8 mouse cellular contexts compared by ENCODE assay signal in genomic region chr17:23599605-23600063, GRCm38 (mm10). TPM values are rescaled to one million over a fixed set of nuclear protein-coding genes. Genes with fewer than 3 reads are reported as not detected.
DNase-seq lines count a peak whose midpoint lies in the region; ATAC-seq and TF ChIP-seq lines count a peak whose summit lies in the region.

No protein-coding gene starts in this region.

- H3K4me1 ChIP-seq in heart, embryonic 11.5 days (ENCODE audit: control insufficient read depth, insufficient read depth, low read length), result peaks cover 6% of the 10 kb centered on the region; the same call in 1 of the 2 replicates
- peaks cover 13 to 14% of the 10 kb centered on the region in 2 experiments for H3K4me1 ChIP-seq in CH12.LX (ENCODE audit: control insufficient read depth in 1 of 2, insufficient read depth in 2 of 2)
- H3K4me1 ChIP-seq in forebrain, embryonic 11.5 days (replicated peaks; ENCODE audit: control insufficient read depth, insufficient read depth, low read length), result peaks cover 2% of the 10 kb centered on the region; the same call in 1 of the 2 replicates
- peaks cover 18% of the 10 kb centered on the region for H3K4me1 ChIP-seq in liver, embryonic 15.5 days (replicated peaks)

- TF ChIP-seq CTCF in CH12.LX (conservative IDR thresholded peaks at IDR 0.05 in 1 of 2, IDR thresholded peaks at IDR 0.05 in 1 of 2; ENCODE audit: low read depth in 2 of 2, low read length in 2 of 2), result no peak

- TF ChIP-seq POLR2A in CH12.LX (IDR thresholded peaks at IDR 0.05; ENCODE audit: low read depth, low read length), result no peak

- 32% methylated on average over 7 of the region's 7 CpGs for WGBS in heart, embryonic 11.5 days (ENCODE audit: insufficient replicate concordance)
- 47% methylated on average over 7 of the region's 7 CpGs for WGBS in forebrain, embryonic 11.5 days
- WGBS in liver, embryonic 15.5 days (ENCODE audit: insufficient replicate concordance), result 14% methylated on average over 7 of the region's 7 CpGs

- no peaks in the 10 kb centered on the region for H3K9me3 ChIP-seq in heart, embryonic 11.5 days (replicated peaks; ENCODE audit: control insufficient read depth, low read length)
- H3K9me3 ChIP-seq in CH12.LX (replicated peaks; ENCODE audit: low read length), result no peaks in the 10 kb centered on the region
- no peaks in the 10 kb centered on the region for H3K9me3 ChIP-seq in forebrain, embryonic 11.5 days (ENCODE audit: control insufficient read depth, low read length)
- H3K9me3 ChIP-seq in liver, embryonic 15.5 days (replicated peaks), result no peaks in the 10 kb centered on the region

- peak overlapping the region; percentile 90 for H3K27ac ChIP-seq in heart, embryonic 11.5 days (ENCODE audit: low read depth, low read length)
- H3K27ac ChIP-seq in CH12.LX (ENCODE audit: insufficient read depth, low read depth), result no peak overlapping the region
- peak overlapping the region; percentile 58; the same call in 1 of the 2 replicates for H3K27ac ChIP-seq in forebrain, embryonic 11.5 days (ENCODE audit: low read depth, low read length)
- peak overlapping the region; percentile 73 for H3K27ac ChIP-seq in liver, embryonic 15.5 days (replicated peaks)

- peak overlapping the region; percentile 78 for H3K9ac ChIP-seq in heart, embryonic 11.5 days (ENCODE audit: low read depth, low read length)
- peak overlapping the region; percentile 71 for H3K9ac ChIP-seq in CH12.LX (ENCODE audit: insufficient read depth, low read depth)
- peak overlapping the region; percentile 39 for H3K9ac ChIP-seq in forebrain, embryonic 11.5 days (ENCODE audit: low read length)
- peak overlapping the region; percentile 55 for H3K9ac ChIP-seq in liver, embryonic 15.5 days

- H3K79me2 ChIP-seq in CH12.LX (replicated peaks; ENCODE audit: control insufficient read depth, extremely low read depth, insufficient read depth, poor library complexity, severe bottlenecking), result no peaks in the 10 kb centered on the region

- in situ Hi-C loops in CH12.LX (cut with MboI; ENCODE audit: low pct_ligation_motif_present, low pct_unique_long_range_greater_than_20kb, low sequenced_read_pairs), result loop anchor here (5.0 kb wide), 1 partner anchor 32 kb away; no protein-coding TSS in a partner anchor

- TF ChIP-seq EP300 in CH12.LX (IDR thresholded peaks at IDR 0.05; ENCODE audit: low read length), result no peak

- no peaks in the 10 kb centered on the region for H3K36me3 ChIP-seq in heart, embryonic 11.5 days (ENCODE audit: control insufficient read depth, insufficient read depth, low read length)
- no peaks in the 10 kb centered on the region for H3K36me3 ChIP-seq in CH12.LX (replicated peaks in 1 of 2; ENCODE audit: control insufficient read depth in 1 of 2, insufficient read depth in 1 of 2, low read length in 1 of 2)
- H3K36me3 ChIP-seq in forebrain, embryonic 11.5 days (ENCODE audit: control insufficient read depth, insufficient read depth, low read length), result no peaks in the 10 kb centered on the region
- H3K36me3 ChIP-seq in liver, embryonic 15.5 days (replicated peaks), result no peaks in the 10 kb centered on the region

- dilution Hi-C loops in CH12.LX (cut with MboI; ENCODE audit: extremely low pct_ligation_motif_present, extremely low pct_unique_long_range_greater_than_20kb, low sequenced_read_pairs), result no loop called here

- H3K4me3 ChIP-seq in heart, embryonic 11.5 days (ENCODE audit: low read depth, low read length), result peak overlapping the region; percentile 43
- H3K4me3 ChIP-seq in CH12.LX (replicated peaks in 1 of 3; ENCODE audit: low read depth in 2 of 3, low read length in 2 of 3, poor library complexity in 1 of 3), result peak overlapping the region; percentile 49 to 58 (median 56)
- H3K4me3 ChIP-seq in forebrain, embryonic 11.5 days (ENCODE audit: low read depth, low read length), result peak overlapping the region; percentile 28
- peak overlapping the region; percentile 56 for H3K4me3 ChIP-seq in liver, embryonic 15.5 days (replicated peaks)

- no peaks in the 10 kb centered on the region for H3K27me3 ChIP-seq in heart, embryonic 11.5 days (ENCODE audit: control insufficient read depth, insufficient read depth, low read length)
- peaks cover 61% of the 10 kb centered on the region for H3K27me3 ChIP-seq in CH12.LX (replicated peaks)
- H3K27me3 ChIP-seq in forebrain, embryonic 11.5 days (ENCODE audit: control insufficient read depth, insufficient read depth, low read length), result no peaks in the 10 kb centered on the region
- no peaks in the 10 kb centered on the region for H3K27me3 ChIP-seq in liver, embryonic 15.5 days

- no peak; the same call in 1 of the 2 replicates for ATAC-seq in heart, embryonic 11.5 days (replicated peaks; ENCODE audit: insufficient number of reproducible peaks, low FRiP score, low TSS enrichment)
- ATAC-seq in forebrain, embryonic 11.5 days (replicated peaks; ENCODE audit: low FRiP score), result no peak
- peak; percentile 23 for ATAC-seq in liver, embryonic 15.5 days (ENCODE audit: insufficient read depth)

- no peak for DNase-seq in heart, postnatal 10 days
- DNase-seq in CH12.LX (ENCODE audit: extremely low read depth), result no peak
- no peak for DNase-seq in forebrain, embryonic 11.5 days (ENCODE audit: low spot score)
- DNase-seq in urinary bladder, adult 2 months (ENCODE audit: low spot score), result no peak
- no peak for DNase-seq in cerebellum, adult 11-12 months
- DNase-seq in cerebellum, postnatal 25 days, result no peak

- intact Hi-C loops in heart, postnatal 10 days (cut with DNase I), result no loop called here

- TF ChIP-seq RAD21 in CH12.LX (IDR thresholded peaks at IDR 0.05; ENCODE audit: low read depth, low read length), result no peak

- peak overlapping the region; percentile 90 for H3K4me2 ChIP-seq in heart, embryonic 11.5 days
- peak overlapping the region; percentile 72 for H3K4me2 ChIP-seq in CH12.LX (ENCODE audit: insufficient read depth, low read depth, poor library complexity, severe bottlenecking)
- H3K4me2 ChIP-seq in forebrain, embryonic 11.5 days (ENCODE audit: low read depth, low read length, severe bottlenecking), result peak overlapping the region; percentile 56
- peak overlapping the region; percentile 79 for H3K4me2 ChIP-seq in liver, embryonic 15.5 days

TF ChIP-seq in CH12.LX, 34 proteins besides CTCF, POLR2A, EP300 and RAD21 (continues in another document):
- TF ChIP-seq MAX (IDR thresholded peaks at IDR 0.05; ENCODE audit: low read length) (0 out of 2 replicates have a peak, but pooled peaks have one; percentile 13), SIN3A (IDR thresholded peaks at IDR 0.05; ENCODE audit: low read length) (0 out of 2 replicates have a peak, but pooled peaks have one; percentile 39), HCFC1 (IDR thresholded peaks at IDR 0.05; ENCODE audit: low read depth, low read length) (no peak), ETS1 (conservative IDR thresholded peaks at IDR 0.05; ENCODE audit: low read depth, low read length) (no peak), MAFK (IDR thresholded peaks at IDR 0.05; ENCODE audit: insufficient replicate concordance, low read length) (no peak), UBTF (IDR thresholded peaks at IDR 0.05; ENCODE audit: low read depth, low read length) (no peak), ELF1 (IDR thresholded peaks at IDR 0.05; ENCODE audit: low read depth, low read length) (no peak), CHD1 (IDR thresholded peaks at IDR 0.05; ENCODE audit: low read depth, low read length) (peak; percentile 50; the same call in 1 of the 2 replicates), KAT2A (IDR thresholded peaks at IDR 0.05; ENCODE audit: insufficient replicate concordance, low read length) (no peak), BHLHE40 (IDR thresholded peaks at IDR 0.05; ENCODE audit: low read depth, low read length) (no peak), JUND (conservative IDR thresholded peaks at IDR 0.05; ENCODE audit: low read depth, low read length) (no peak)

RNA-seq across cellular contexts. Expression of gene Zfp13, which starts 0.3 kb away (rescaled TPM):
- polyA plus RNA-seq in heart, embryonic 11.5 days (2014; fragmentation: Nextera tagmentation; extraction: Ambion mirVana), result 8.9 and 9.0 TPM in 2 replicates
- 10 to 100 TPM in 1 of 2 experiments, 1 to 10 TPM in 1; 8.5 to 10.0 TPM for total RNA-seq in heart, postnatal 10 days (2021)
- total RNA-seq in CH12.LX (2012; rRNA removed) (0.30 TPM in 1 of 2 replicates, not detected in the other), CH12.LX (2014; rRNA removed) (not detected in 2 replicates)
- polyA plus RNA-seq in CH12.LX (2012; ENCODE audit: insufficient read length, low read depth), result not detected in 2 replicates
- 19.2 and 20.5 TPM in 2 replicates for polyA plus RNA-seq in forebrain, embryonic 11.5 days (2014; fragmentation: Nextera tagmentation; extraction: Ambion mirVana)
- 1.3 and 1.8 TPM in 2 replicates for polyA plus RNA-seq in liver, embryonic 15.5 days (2015; fragmentation: Nextera tagmentation; extraction: Ambion mirVana)
- 9.2 and 11.9 TPM in 2 replicates for polyA plus RNA-seq in urinary bladder, adult 2 months (2012; rRNA removed)

RNA-seq across cellular contexts. Expression of gene Zscan10, which starts 1.0 kb away (rescaled TPM):
- not detected in 2 replicates for polyA plus RNA-seq in heart, embryonic 11.5 days (2014; fragmentation: Nextera tagmentation; extraction: Ambion mirVana)
- not detected for total RNA-seq in heart, postnatal 10 days (2021)
- total RNA-seq in CH12.LX (2012; rRNA removed), result not detected in 2 replicates
- not detected in 2 replicates for total RNA-seq in CH12.LX (2014; rRNA removed)
- polyA plus RNA-seq in CH12.LX (2012; ENCODE audit: insufficient read length, low read depth), result not detected in 2 replicates
- 0.16 and 0.27 TPM in 2 replicates for polyA plus RNA-seq in forebrain, embryonic 11.5 days (2014; fragmentation: Nextera tagmentation; extraction: Ambion mirVana)
- 0.16 TPM in 1 of 2 replicates, not detected in the other for polyA plus RNA-seq in liver, embryonic 15.5 days (2015; fragmentation: Nextera tagmentation; extraction: Ambion mirVana)
- 0.04 TPM in 2 replicates for polyA plus RNA-seq in urinary bladder, adult 2 months (2012; rRNA removed)

RNA-seq across cellular contexts. Expression of gene Zfp213, which starts 35.6 kb away (rescaled TPM):
- 15.1 and 17.4 TPM in 2 replicates for polyA plus RNA-seq in heart, embryonic 11.5 days (2014; fragmentation: Nextera tagmentation; extraction: Ambion mirVana)
- total RNA-seq in heart, postnatal 10 days (2021), result 1 to 10 TPM; 5.4 to 7.1 TPM
- total RNA-seq in CH12.LX (2012; rRNA removed) (10.9 and 11.4 TPM in 2 replicates), CH12.LX (2014; rRNA removed) (8.5 and 9.4 TPM in 2 replicates)
- polyA plus RNA-seq in CH12.LX (2012; ENCODE audit: insufficient read length, low read depth), result 7.1 and 8.0 TPM in 2 replicates
- 28.1 and 29.9 TPM in 2 replicates for polyA plus RNA-seq in forebrain, embryonic 11.5 days (2014; fragmentation: Nextera tagmentation; extraction: Ambion mirVana)
- 5.3 and 5.5 TPM in 2 replicates for polyA plus RNA-seq in liver, embryonic 15.5 days (2015; fragmentation: Nextera tagmentation; extraction: Ambion mirVana)
- 7.6 and 7.8 TPM in 2 replicates for polyA plus RNA-seq in urinary bladder, adult 2 months (2012; rRNA removed)

RNA-seq across cellular contexts. Expression of gene Mmp25, which starts 45.4 kb away (rescaled TPM):
- polyA plus RNA-seq in heart, embryonic 11.5 days (2014; fragmentation: Nextera tagmentation; extraction: Ambion mirVana), result 0.07 and 0.27 TPM in 2 replicates
- total RNA-seq in heart, postnatal 10 days (2021), result under 1 TPM; 0.55 to 0.69 TPM
- total RNA-seq in CH12.LX (2012; rRNA removed), result 0.04 TPM in 1 of 2 replicates, not detected in the other
- total RNA-seq in CH12.LX (2014; rRNA removed), result 0.04 TPM in 1 of 2 replicates, not detected in the other
- polyA plus RNA-seq in CH12.LX (2012; ENCODE audit: insufficient read length, low read depth), result not detected in 2 replicates
- polyA plus RNA-seq in forebrain, embryonic 11.5 days (2014; fragmentation: Nextera tagmentation; extraction: Ambion mirVana), result 0.41 and 1.0 TPM in 2 replicates
- polyA plus RNA-seq in liver, embryonic 15.5 days (2015; fragmentation: Nextera tagmentation; extraction: Ambion mirVana), result 0.40 and 0.64 TPM in 2 replicates
- polyA plus RNA-seq in urinary bladder, adult 2 months (2012; rRNA removed), result 0.22 and 0.29 TPM in 2 replicates
